Mouse (Mus musculus): ENCODE results near the gene Tcf7.

DNA sequence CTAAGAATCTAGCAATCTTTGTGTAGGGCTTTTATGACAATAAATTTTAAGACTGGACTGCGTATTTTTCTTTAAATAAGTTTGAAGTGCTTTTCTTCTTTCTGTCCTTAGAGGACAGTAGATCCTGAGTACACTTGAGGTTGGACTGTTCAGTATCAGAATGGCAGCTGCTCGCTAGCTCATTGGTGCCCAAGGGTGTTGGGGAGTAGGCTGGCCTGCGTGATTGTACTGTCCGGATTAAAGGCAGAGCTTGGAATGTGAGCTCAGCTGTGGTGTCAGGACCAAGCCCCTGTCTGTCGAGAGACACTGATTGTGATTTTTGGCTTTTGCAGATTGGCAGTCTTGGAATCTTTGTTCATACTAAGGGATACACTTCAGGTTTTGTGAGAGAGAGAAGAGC lies 31.0 kb downstream of the Tcf7 start:
- TF ChIP-seq MYOD1 (IDR thresholded peaks at IDR 0.05; ENCODE audit: control insufficient read depth, insufficient read length, low read depth) (no peak), CTCF (IDR thresholded peaks at IDR 0.05; ENCODE audit: control insufficient read depth, insufficient read depth, insufficient read length) (no peak), FOSL1 (IDR thresholded peaks at IDR 0.05; ENCODE audit: insufficient read depth, low read length, poor library complexity, severe bottlenecking) (no peak), USF1 (IDR thresholded peaks at IDR 0.05; ENCODE audit: low read depth) (no peak), MYOG (IDR thresholded peaks at IDR 0.05; ENCODE audit: control insufficient read depth, extremely low read depth, insufficient read length) (no peak)
